Mouse (Mus musculus) adrenal gland (tissue): ENCODE data around the gene Des.

Experiments used
- intact Hi-C: fragments of 180-260 bp; cut with DNase I; formaldehyde crosslinking; loops from one replicate; pipeline ENCODE4 v1.15.1; 2025

Des gene

DNA sequence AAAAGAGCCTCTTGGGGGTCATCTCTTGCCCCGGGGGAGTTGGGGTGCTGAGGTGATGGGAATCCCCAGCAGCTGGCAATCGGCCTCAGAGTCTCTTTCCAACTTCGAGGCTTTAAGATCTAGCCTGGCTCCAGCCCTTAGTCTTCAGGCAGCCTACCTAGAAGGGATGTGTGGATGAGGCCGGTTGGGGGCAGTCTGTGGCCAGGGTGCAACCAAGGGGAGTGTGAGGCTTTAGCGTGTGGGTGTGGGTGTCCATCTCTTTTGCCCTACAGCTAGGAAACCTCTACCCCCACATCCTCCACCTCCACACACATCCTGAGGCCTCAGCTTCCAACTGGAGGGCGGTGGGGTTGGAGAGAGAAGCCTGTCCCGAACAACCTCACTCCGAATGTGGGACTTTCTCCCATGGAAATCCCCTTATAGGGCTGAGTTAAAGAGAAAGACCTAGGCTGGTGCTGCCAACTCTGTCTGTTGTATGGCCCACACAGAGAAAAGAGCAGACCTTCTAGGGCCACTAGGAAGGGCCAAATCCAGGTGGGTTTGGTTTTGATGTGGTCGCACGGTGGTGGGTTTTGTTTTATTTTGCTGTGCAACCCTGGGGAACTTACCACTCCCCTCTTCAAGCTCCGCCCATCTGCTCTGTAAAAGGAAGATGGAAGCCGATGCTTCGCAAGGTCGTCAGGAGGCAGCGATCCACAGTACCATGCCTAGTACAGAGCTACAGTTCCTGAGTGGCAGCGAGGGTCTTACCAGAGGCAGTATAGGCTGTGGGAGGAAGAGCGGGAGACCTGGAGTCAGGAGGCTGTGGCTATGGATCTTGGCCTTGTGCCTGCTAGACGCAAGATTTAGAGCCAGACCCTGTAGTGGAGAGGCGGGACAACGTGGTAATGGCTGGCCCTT lies 14.8 kb upstream of the Des start:
- intact Hi-C loops = loop anchor here (10.0 kb wide), 1 partner anchor 250 kb away; no protein-coding TSS in a partner anchor

DNA sequence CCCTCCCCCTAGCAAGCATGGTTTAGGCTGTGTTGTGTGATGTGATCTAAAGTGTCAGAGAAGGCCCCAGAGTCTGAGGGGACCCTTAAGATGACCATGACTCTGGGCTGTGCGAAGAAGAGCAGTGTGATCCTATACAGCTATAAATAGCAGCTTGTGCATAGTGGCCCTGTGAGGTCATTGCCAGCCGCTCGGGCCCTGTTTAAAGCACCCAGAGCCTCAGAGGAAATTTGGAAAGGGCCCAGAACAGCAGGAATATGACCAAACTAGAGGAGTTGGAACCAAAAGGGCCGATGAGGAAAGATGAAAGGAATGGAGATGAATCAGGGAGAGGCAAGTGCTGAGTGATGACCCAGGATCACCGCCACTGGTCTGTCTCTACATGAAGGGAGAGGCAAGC lies 12.8 kb upstream of the Des start:
- intact Hi-C loops = loop anchor here (10.0 kb wide), 1 partner anchor 248 kb away; no protein-coding TSS in a partner anchor

GRCm38 (mm10) chr1:75349275-75349674 lies 10.9 kb upstream of the Des start:
- intact Hi-C loops = loop anchor here (10.0 kb wide), 1 partner anchor 246 kb away; no protein-coding TSS in a partner anchor

DNA sequence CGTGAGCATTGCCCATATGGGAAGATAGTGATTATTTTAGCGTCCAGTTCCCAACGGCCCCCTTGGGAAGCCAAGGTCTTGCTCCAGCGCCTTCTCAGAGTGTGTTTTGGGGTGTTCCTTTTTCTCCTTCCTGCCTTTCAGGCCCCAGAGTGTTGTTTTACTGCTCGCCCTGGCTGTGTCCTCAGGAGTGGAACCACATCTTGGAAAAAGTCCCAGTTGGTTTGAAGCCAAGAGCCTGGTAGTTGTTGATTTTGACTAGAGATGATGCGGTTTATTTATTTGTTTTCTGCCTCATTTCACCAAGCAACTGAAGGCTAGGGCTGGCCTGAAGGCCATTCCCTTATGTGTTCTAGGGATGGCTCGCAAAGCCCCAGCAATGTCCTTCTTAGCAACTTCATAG lies 2.9 kb upstream of the Des start:
- intact Hi-C loops = no loop called here

DNA sequence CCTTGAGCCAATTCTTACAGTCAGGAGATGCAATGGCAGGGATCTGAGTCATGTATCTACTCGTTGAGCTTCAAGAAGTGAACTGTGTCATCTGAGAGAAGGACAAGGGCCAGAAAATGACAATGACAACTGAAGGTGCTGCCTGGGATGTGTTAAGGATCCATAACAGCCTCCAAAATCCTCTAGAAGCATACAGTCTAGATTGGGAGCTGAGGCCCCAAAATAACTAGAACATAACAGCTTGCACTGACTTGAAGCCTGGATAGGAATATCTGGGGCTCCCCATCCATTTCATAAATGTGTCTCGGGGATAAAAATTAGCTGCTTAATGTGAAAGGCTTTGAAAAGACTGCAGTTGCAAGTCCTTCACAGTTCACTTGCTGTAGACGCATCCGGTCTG lies 2.1 kb upstream of the Des start:
- intact Hi-C loops = no loop called here

- intact Hi-C loops = no loop called here
Observed at GRCm38 (mm10) chr1:75359346-75359745, 783 bp upstream of the Des start.

DNA sequence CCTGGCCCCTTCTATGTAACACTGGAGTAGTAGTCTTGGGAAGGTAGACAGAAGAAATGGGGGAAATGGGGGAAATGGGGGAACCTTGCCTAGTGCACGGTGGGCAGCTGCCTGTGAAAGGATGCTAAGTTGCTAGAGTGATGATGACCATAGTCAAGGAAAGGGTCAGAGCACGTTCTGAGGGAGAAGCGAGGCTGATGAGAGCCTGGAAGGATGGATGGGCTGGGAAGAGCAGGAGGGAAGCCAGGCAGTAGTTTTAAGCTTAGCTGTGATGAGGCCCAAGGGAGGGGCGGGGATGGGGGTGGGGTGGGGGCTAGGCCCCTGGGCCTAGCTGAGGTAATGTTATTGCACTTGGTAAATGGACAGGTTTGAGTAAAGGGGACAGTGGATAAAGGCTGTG lies 994 bp downstream of the Des start:
- intact Hi-C loops = no loop called here

DNA sequence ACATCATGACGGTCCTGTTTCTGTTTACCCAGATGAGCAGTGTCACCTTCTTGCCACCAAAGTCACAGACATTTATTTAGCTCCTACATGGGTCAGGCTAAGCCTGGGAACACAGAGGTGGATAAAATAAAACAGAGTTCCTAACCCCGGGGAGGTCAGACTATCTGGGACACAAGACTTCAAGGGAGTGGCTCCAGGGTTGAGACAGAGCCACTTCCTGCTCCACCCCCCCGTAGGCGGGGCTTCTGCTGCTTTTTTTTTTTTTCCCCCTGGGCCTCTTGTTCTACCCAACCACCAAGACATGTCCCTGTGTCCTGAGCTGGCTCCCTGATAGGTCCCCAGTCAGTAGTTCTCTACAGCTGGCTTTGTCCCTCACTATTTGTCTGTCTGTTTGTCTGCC lies 1.6 kb downstream of the Des start:
- intact Hi-C loops = no loop called here

DNA sequence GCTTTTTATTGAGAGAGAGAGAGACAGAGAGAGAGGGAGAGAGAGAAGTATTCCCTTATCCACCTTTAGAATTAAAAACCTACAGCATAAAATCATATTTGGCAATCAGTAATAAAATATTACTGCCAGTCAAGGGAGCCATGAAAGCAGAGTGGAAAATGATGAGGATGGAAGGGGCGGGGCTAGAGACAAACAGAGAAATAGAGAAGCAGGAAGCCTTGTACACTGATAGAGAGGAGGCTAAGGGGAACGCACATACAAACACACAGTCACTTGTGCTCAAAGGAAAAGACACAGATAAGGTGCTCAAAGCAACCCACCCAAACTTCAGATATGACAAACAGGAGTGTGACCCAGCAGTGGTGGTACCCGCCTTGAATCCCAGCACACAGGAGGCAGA lies 3.7 kb downstream of the Des start:
- intact Hi-C loops = no loop called here

DNA sequence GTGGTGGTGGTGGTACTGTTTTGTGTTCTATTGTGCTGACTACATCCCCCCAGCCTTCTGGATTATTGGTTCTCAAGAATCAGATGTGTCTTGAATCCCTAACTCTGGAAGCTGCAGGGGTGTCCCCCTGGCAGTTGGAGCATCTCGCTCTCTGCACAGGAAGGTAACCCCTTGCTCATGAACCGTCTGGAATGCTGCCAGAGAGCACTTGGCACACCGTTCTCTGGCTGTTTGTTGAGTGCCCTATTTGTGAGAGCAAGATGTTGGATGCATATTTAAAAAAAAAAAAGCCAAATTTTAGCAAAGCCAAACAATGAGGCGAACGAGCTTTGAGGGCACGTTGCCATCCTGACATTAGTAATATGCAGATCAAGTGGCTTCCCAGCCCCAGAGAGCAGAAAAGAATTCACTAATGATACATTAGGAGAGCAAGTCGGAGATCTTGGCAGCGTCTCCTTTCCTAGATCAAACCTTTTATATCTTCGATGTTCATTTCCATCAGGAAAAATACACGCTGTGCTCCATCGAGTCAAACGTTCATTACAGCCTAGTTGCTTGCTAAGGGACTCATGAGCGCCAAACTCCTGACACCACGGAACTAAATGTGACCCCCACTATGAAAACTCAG lies 5.5 kb downstream of the Des start:
- intact Hi-C loops = no loop called here

- intact Hi-C loops = no loop called here
Observed at GRCm38 (mm10) chr1:75369360-75369983, 9.3 kb downstream of the Des start.

GRCm38 (mm10) chr1:75369984-75370660 lies 10.0 kb downstream of the Des start:
- intact Hi-C loops = no loop called here

DNA sequence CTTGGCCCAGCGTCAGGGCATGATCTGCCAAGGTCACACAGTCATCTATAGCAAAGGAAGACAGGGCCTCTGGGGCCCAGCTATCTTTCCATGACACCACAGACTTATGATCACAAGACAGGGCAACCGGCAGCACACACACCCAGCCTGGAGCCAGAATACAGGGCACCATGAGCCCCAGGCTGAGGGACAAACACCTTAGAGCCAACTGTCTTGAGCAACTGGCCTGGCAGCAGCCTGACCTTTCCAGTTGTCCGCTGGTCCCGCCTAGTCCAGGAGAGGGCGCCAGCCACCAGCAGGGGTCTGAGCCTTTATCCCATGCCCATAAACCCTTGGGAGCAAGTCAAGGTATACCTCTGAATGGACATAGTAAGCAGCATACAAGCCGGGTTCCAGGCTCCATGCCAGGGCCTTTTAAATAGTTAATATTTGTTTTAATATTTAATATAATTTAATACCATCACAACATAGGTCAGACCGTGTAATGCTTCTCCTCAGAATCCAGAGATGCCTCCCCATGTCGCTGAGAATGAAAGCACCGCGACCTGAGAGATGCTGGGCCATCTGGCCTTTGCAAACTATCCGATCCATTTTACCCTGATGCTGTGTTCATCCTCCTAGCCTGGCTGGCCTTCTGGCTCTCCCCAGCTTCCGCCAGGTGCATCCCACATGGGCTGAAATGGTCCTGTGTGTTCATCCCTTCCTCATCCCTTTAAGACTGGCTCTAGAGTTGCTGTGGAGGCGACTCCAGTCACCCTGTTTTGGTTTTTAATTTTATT lies 11.4 kb downstream of the Des start:
- intact Hi-C loops = no loop called here

DNA sequence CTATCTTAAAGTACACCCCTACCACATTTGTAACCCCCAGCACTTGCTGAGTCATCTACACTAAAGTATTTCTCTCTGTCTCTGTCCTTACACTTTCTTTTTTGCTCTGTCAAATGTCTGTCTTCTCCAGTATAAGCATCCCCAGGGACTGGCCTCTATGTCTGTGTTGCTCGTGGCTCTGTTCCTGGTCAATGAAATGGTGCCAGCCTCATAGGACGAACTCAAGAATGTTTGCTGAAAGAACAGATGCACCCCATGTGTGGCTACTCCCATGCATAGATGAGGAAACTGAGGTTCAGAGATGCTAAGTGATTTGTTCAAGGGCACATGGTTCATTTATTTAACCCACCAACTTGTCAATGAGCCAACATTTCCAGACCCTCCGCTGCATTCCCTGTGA lies 12.3 kb downstream of the Des start:
- intact Hi-C loops = no loop called here

DNA sequence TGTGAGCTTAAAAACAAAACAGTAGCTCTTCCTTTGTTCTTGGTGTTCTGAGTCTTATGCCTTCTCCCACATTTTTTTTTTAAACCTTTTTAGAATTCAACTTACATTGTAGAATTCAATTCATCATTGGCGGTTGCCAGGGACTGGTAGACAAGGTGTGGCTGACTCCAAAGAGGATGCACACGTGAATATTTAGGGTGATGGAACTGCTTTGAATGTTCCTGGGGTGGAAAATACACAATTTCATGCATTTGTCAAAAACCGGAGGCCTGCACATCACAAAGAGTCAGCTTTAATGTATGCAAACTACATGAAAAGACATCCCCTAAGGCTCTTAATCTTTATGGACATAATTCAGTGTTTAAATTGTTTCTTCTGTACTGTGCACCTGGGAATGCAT lies 13.1 kb downstream of the Des start:
- intact Hi-C loops = no loop called here

- intact Hi-C loops = no loop called here
Observed at GRCm38 (mm10) chr1:75374950-75375936, 15.1 kb downstream of the Des start, which contains the start of gene Speg. Speg (plus strand) TSS chr1:75375297.

GRCm38 (mm10) chr1:75379196-75379595 lies 19.1 kb downstream of the Des start:
- intact Hi-C loops = no loop called here

DNA sequence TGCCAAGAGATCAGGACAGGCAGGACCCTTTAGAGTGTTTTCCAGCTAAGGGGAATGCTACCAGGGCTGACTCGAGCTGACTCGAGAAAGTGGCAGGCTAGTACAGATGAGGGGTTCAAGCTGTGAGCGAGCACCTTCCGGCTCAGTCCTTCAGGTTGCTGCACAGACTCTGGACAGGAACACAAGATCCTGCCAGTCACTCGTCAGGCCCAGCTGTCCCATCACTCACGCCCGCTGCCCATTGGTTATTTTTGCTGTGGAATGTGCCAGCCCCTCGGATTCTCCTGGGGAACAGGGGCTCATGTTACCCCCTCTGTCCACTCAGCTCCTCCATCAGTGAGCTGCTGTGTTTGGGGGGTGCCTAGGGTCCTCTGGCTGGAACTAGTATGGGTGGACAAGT lies 19.8 kb downstream of the Des start:
- intact Hi-C loops = no loop called here

- intact Hi-C loops = no loop called here
Observed at GRCm38 (mm10) chr1:75380951-75381350, 20.8 kb downstream of the Des start.
